Mouse (Mus musculus) 3134 (cell line): ENCODE results near the gene Fam19a1.
"Not testable (repeated sequence)": the region's sequence is repeated elsewhere in the genome, so short reads cannot be mapped to it uniquely, and the experiment has no call there.

Experiments used
- DNase-seq: peaks from one replicate; pipeline ENCODE4 v3.0.0-alpha.2; 2011; ENCODE audit warnings: low spot score; ENCODE audit not compliant: insufficient read length; ENCODE audit errors: extremely low read depth

The Fam19a1 gene

GRCm38 (mm10) chr6:96112854-96113253 is at the start of gene Fam19a1:
Gene Fam19a1, plus strand, starts transcription at chr6:96113154.
- no peak for DNase-seq

- DNase-seq, result no peak
Measured at GRCm38 (mm10) chr6:96071080-96071479, 41.9 kb upstream of the Fam19a1 start.

GRCm38 (mm10) chr6:96071567-96071966 is 41.4 kb upstream of the Fam19a1 start:
- DNase-seq, result no peak

- no peak for DNase-seq
Measured at GRCm38 (mm10) chr6:96089961-96090360, 23.0 kb upstream of the Fam19a1 start.

GRCm38 (mm10) chr6:96093716-96094115 is 19.2 kb upstream of the Fam19a1 start:
- no peak for DNase-seq

- no peak for DNase-seq
Measured at GRCm38 (mm10) chr6:96098225-96098624, 14.7 kb upstream of the Fam19a1 start.

- DNase-seq, result no peak
Measured at GRCm38 (mm10) chr6:96111656-96112055, 1.3 kb upstream of the Fam19a1 start.

- DNase-seq, result no peak
Measured at GRCm38 (mm10) chr6:96114151-96114550, 1.2 kb downstream of the Fam19a1 start.

- DNase-seq, result no peak
Measured at GRCm38 (mm10) chr6:96116148-96116533, 3.2 kb downstream of the Fam19a1 start.

GRCm38 (mm10) chr6:96116534-96117272 is 3.7 kb downstream of the Fam19a1 start:
- peak; percentile 6 for DNase-seq

- no peak for DNase-seq
Measured at GRCm38 (mm10) chr6:96143326-96143725, 30.4 kb downstream of the Fam19a1 start.

GRCm38 (mm10) chr6:96165403-96165802 is 52.4 kb downstream of the Fam19a1 start:
- no peak for DNase-seq

- DNase-seq, result no peak
Measured at GRCm38 (mm10) chr6:96165818-96166379, 52.9 kb downstream of the Fam19a1 start, which contains the start of gene 1700123L14Rik. Gene 1700123L14Rik, minus strand, starts transcription at chr6:96166243.

GRCm38 (mm10) chr6:96167031-96167430 is 54.1 kb downstream of the Fam19a1 start:
- no peak for DNase-seq

- no peak for DNase-seq
Measured at GRCm38 (mm10) chr6:96173681-96174080, 60.7 kb downstream of the Fam19a1 start.

- no peak for DNase-seq
Measured at GRCm38 (mm10) chr6:96178530-96178929, 65.6 kb downstream of the Fam19a1 start.

GRCm38 (mm10) chr6:96183392-96183791 is 70.4 kb downstream of the Fam19a1 start:
- DNase-seq, result no peak

GRCm38 (mm10) chr6:96186517-96186916 is 73.6 kb downstream of the Fam19a1 start:
- DNase-seq, result no peak

GRCm38 (mm10) chr6:96198991-96199390 is 86.0 kb downstream of the Fam19a1 start:
- DNase-seq, result not testable (repeated sequence)

- DNase-seq, result no peak
Measured at GRCm38 (mm10) chr6:96205395-96205794, 92.4 kb downstream of the Fam19a1 start.

GRCm38 (mm10) chr6:96234806-96235205 is 121.9 kb downstream of the Fam19a1 start:
- DNase-seq, result no peak

GRCm38 (mm10) chr6:96244320-96244719 is 131.4 kb downstream of the Fam19a1 start:
- DNase-seq, result no peak
